Mouse (Mus musculus) c-Kit-positive CD71-positive TER-119-positive erythroid progenitor cells, embryonic 14.5 days (primary cell): Measurements from ENCODE around the gene Ift172.

Experiments used
- DNase-seq: peaks from one replicate; pipeline ENCODE4 v3.0.0-alpha.2; 2013; ENCODE audit warnings: low spot score

The Ift172 gene

GRCm38 (mm10) chr5:31257616-31258015 is 33.3 kb downstream of the Ift172 start:
- DNase-seq = no peak

DNA sequence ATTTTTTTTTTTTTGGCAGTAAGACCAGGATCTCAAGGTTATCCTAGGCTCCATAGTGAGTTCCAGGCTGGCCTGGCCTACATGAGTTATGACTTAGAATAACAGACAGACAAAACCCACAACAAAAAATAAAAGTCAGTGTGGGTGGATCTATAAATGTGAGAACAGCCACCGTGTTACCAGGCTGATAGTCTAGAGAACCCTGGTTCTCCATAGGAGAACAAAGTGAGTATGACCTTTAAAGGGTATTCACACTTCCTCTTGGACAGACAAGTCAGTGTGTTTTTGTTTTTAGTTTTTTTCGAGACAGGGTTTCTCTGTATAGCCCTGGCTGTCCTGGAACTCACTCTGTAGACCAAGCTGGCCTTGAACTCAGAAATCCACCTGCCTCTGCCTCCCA is 34.9 kb downstream of the Ift172 start:
- no peak for DNase-seq

- no peak for DNase-seq
Measured at GRCm38 (mm10) chr5:31255381-31255780, 35.5 kb downstream of the Ift172 start.

DNA sequence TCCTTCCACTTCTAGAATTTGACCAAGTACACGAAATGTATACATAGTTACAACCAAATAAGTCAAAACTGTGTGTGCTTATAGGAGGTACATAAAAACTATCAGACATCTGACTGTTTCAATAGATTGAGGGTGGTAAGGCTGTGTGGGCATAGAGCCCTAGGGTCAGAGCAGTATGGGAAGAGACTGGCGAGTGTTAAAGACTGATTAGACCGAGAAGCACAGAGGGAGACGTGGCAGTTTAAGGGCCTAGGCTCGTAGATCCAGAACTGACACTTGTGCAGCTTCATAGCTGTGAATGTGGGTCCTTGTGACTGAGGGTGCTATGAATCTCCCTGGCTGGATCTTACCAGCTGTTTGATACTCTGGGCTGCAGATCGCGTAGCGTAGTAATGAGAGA is 36.0 kb downstream of the Ift172 start:
- no peak for DNase-seq

- no peak for DNase-seq
Measured at GRCm38 (mm10) chr5:31254452-31254851, 36.5 kb downstream of the Ift172 start.

DNA sequence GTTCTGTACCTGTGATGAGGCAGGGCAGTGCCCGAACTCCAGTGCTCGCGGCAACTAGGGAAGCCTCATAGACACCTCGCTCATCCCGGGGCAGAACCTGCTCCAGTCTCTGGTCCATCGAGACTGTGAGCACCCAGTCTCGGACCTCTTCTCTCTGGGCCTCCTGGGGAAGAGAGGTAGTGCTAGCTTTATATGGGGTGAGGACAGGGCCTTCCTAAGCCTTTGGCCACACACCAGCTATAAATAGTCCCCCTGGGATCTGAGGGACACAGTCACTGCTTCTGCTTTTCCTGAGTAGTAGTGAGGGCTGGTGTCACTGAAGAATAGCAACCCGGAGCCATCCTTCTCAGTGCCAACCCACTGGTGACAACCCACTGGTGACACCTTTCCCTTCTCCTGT is 37.1 kb downstream of the Ift172 start:
- no peak for DNase-seq

GRCm38 (mm10) chr5:31252795-31253545 is 37.9 kb downstream of the Ift172 start:
- no peak for DNase-seq

DNA sequence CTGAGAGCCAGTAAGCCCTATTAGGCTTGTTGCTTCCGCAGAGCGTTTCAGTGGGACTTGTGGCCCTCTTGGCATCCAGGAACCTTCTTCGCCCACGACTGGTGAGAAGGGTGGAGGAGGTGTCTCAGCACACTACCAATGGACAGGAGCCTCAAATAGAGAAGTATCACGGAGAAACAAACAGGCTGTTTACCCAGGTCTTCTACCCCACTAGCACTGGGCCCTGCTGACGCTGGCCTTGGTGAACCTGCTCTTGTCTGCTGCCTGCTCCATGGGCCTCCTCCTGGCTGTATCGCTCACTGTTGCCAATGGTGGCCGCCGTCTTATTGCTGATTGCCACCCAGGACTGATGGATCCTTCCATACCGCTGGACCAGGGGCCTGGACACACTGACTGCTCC is 38.8 kb downstream of the Ift172 start:
- no peak for DNase-seq

DNA sequence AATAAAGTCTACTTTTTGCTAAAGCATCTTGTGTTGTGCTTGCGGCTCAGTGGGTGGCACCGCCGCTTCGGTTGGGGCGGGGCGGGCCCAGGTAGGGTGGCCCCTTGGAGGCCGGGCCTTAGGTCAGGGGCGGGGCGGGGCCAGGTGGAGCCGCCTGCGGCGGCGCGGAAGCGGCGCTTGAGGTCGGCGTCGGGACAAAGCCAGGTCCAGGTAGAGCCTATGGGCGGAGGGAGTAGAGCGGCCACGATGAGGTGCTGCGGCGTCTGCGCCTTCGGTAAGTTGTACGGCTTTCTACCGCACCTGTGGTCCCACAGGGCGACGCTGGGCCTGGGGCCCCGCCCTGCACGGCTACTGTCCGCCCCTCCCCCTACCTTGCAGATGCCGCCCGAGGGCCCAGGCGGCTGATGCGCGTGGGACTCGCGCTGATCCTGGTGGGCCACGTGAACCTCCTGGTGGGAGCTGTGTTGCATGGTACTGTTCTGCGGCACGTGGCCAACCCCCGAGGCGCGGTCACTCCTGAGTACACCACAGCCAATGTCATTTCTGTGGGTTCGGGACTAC is 39.3 kb downstream of the Ift172 start, which contains the start of gene Krtcap3:
TSS of gene Krtcap3 (plus strand) at position 151 of the 561 bp plus-strand sequence.
- no peak for DNase-seq

DNA sequence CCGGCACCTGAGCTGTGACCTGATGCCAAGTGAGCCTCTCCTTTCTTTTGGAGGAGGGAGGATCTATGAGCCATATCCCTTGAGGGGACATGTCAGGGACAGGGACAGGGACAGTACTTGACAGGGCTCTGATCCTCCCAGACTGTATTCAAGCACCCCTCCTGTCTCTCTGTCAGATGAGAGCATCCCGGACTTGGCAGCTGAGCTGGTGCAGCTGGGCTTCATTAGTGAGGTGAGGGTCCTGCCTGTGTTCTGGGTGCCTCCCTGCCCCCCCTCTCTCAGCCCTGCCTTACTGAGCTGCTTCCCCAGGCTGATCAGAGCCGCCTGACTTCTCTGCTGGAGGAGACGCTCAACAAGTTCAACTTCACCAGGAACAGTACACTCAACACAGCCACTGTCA is 40.2 kb downstream of the Ift172 start:
- DNase-seq = no peak

- no peak for DNase-seq
Measured at GRCm38 (mm10) chr5:31242191-31242590, 48.7 kb downstream of the Ift172 start.

GRCm38 (mm10) chr5:31241522-31242034 is 49.3 kb downstream of the Ift172 start:
- no peak for DNase-seq

- DNase-seq = peak; percentile 92
Measured at GRCm38 (mm10) chr5:31240637-31241521, 50.0 kb downstream of the Ift172 start, which contains the start of the genes Nrbp1 and Gm9970. Gene Nrbp1 (plus strand): TSS chr5:31240864. Gene Gm9970 (minus strand): TSS chr5:31241232.

GRCm38 (mm10) chr5:31226641-31227040 is 64.3 kb downstream of the Ift172 start:
- no peak for DNase-seq

DNA sequence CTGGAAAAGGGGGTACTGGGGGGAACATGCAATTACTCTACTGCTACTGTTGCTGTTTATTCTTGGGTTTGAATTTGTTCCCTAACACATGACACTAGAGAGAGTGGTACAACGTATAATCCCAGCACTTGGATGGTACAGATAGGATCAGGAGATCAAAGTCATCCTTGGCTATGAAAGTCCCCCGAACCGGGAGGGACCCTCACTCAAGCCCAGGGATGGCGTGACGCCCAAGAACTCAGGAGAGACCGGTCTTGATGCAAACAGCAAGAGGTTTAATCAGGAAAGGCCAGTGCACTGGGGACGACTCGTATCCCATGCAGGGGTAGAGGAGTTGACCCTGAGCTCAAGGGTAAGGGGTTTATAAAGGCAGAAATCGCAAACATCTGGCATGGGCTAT is 68.2 kb downstream of the Ift172 start:
- DNase-seq = no peak

DNA sequence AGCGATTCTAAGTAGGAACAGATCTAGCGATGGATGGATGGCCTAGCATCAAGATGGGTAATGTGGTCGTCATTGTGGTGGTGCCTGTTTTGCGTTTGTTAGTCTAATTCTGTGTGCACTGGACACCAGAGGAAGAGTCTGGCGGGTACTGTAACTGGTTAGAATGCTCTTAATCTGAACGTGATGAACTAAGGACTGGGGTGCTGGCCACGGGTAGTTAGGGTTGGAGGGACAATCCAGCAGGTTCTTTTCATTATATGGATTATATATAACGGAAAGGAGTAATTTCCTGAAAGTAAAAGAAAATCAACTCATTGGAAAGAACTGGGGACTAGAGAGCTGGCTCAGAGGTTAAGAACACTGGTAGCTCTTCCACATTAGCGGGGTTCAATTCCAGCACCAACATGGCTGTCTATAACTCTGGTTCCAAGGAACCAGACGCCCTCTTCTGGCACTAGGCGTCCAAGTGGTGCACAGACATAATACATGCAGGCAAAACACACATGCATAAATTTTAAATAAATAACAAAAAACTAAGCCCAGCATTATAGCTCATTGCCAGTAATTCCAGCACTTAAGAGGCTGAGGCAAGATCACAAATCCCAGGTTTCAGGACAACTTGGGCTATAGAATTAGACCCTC is 69.5 kb downstream of the Ift172 start:
- DNase-seq = peak; percentile 75

GRCm38 (mm10) chr5:31220448-31221303 is 70.2 kb downstream of the Ift172 start, which contains the start of gene Ppm1g:
Gene Ppm1g (minus strand): TSS chr5:31220687.
- DNase-seq = peak; percentile 95

DNA sequence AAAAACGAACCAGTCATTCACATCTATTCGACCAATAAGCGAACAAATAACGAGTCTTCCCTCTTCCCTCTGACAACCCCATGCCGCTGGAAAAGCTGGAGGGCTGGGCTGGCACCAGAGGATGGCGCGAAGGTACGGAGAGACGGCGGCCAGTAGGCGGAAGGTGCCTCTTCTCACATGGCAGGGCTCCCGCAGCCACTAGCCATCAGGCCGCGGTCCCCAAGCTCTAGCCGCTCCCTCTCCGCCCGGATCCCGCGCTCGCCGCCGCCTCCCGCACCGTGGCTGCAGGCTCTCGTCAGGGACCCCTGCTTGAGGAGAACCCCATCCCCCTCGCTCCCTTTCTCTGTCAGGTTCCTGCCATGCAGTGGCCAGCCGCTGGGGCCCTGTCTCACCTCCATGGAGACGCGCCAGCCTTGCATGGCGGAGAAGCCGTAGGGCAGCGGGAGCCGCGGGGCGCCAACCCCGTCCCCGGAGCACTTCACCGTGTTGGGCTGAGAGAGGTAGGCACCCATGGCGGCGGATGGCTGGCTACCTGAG is 70.9 kb downstream of the Ift172 start:
- DNase-seq = peak; percentile 50

DNA sequence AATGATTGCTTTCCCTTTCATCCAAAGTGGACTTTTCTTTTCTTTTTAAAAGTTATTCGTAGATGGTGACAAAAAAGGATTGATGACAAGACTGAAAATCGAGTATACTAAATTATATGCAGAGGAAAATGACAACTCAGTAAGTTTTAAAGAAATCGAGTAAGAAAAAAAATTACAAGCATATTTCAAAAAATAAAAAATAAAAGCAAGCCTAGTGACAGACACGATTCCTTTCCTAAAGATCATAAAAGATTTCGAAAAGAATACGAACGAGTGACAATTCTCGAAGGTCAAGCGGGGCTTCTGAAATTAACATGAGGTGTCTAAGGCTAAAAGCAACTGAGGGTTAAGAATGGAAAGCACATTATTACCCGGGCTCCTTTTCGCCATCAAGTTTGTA is 71.4 kb downstream of the Ift172 start:
- no peak for DNase-seq

- DNase-seq = peak; percentile 75
Measured at GRCm38 (mm10) chr5:31219070-31219469, 71.8 kb downstream of the Ift172 start.

- peak; percentile 76 for DNase-seq
Measured at GRCm38 (mm10) chr5:31218294-31218693, 72.6 kb downstream of the Ift172 start.
